Mouse (Mus musculus) embryonic fibroblast, embryonic 13.5 days (primary cell): ENCODE data around the gene Pheta2.

ENCODE experiments used
- CTCF ChIP-seq: IDR thresholded peaks from 2 replicates; pipeline ENCODE4 v1.5.1; 2011; ENCODE audit warnings: mild to moderate bottlenecking, control low read depth, low read length, moderate library complexity, borderline replicate concordance; ENCODE audit not compliant: insufficient read depth
- POLR2A ChIP-seq: IDR thresholded peaks from 2 replicates; pipeline ENCODE4 v1.6.1; 2011; ENCODE audit warnings: low read depth, mild to moderate bottlenecking, control low read depth, low read length, moderate library complexity

GRCm38 (mm10) chr15:82344971-82345370 lies 6.2 kb downstream of the Pheta2 start:
- TF ChIP-seq CTCF (no peak), POLR2A (no peak)
